Mouse (Mus musculus) cortical plate, adult 2 months (tissue): Measurements from ENCODE around the gene Slf2.

Experiments
- CTCF ChIP-seq: fragments of 200-500 bp; IDR thresholded peaks from 2 replicates; pipeline ENCODE4 v1.5.1; 2011; ENCODE audit warnings: mild to moderate bottlenecking, control low read depth, low read length; ENCODE audit not compliant: insufficient read depth; ENCODE audit errors: extremely low read depth
- POLR2A ChIP-seq: fragments of 200-500 bp; IDR thresholded peaks from 2 replicates; pipeline ENCODE4 v1.6.1; 2011; ENCODE audit warnings: mild to moderate bottlenecking, low read length, control low read depth; ENCODE audit not compliant: insufficient read depth; ENCODE audit errors: extremely low read depth

DNA sequence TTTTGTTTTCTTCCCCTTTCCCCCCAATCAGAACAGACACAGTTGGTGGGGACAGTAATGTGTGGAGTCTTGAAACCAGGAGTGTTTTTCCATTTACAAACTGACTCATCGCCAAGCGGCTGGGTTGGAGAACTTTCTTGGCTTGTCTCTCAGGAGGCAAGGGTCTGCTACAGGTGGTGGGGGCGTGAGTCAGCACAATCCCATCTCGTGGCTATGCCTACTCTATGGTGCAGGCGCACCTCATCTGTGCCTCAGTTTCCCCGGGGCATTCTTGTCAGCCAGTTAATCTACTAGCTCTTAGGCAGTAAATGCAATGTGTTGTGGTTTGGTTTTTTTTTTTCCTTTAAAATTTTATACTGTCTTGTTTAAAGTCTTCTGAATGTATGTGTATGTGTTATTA is 52.4 kb downstream of the Slf2 start:
- no peak for TF ChIP-seq CTCF
- TF ChIP-seq POLR2A: no peak
